Mouse (Mus musculus) liver, adult 2 months (tissue): ENCODE measurements around the gene Cdipt. TPM values are rescaled to one million over a fixed set of nuclear protein-coding genes. Genes with fewer than 3 reads are reported as not detected.
A peak's percentile ranks its signal among the peaks of the same experiment; 100 is the strongest.

Experiments
- DNase-seq: peaks from one replicate; pipeline ENCODE4 v3.0.0-alpha.2; 2011; ENCODE audit warnings: low read depth, low spot score; ENCODE audit errors: extremely low read depth
- H3K27ac ChIP-seq: fragments of 200-500 bp; replicated peaks from 2 replicates; pipeline ENCODE4 v1.5.1; 2012; ENCODE audit warnings: low read depth, mild to moderate bottlenecking, control low read depth, inconsistent platforms, low read length; ENCODE audit not compliant: insufficient read depth
- H3K27me3 ChIP-seq: fragments of 200-500 bp; 2 replicates; pipeline ENCODE4 v1.6.1; 2012; ENCODE audit warnings: mild to moderate bottlenecking, moderate library complexity, low read length, inconsistent platforms; ENCODE audit not compliant: control insufficient read depth, insufficient read depth
- H3K36me3 ChIP-seq: fragments of 200-500 bp; 2 replicates; pipeline ENCODE4 v1.6.1; 2012; ENCODE audit warnings: low read length, inconsistent platforms; ENCODE audit not compliant: control insufficient read depth, insufficient read depth
- H3K4me1 ChIP-seq: fragments of 200-500 bp; 2 replicates; pipeline ENCODE4 v1.6.1; 2011; ENCODE audit warnings: low read length; ENCODE audit not compliant: control insufficient read depth, insufficient read depth
- H3K4me3 ChIP-seq: fragments of 200-500 bp; 2 replicates; pipeline ENCODE4 v1.5.1; 2011; ENCODE audit warnings: low read depth, mild to moderate bottlenecking, control low read depth, low read length, moderate library complexity; ENCODE audit not compliant: insufficient read depth
- H3K79me2 ChIP-seq: fragments of 200-500 bp; 2 replicates; pipeline ENCODE4 v1.6.1; 2012; ENCODE audit warnings: inconsistent platforms, mild to moderate bottlenecking, low read length, moderate library complexity; ENCODE audit not compliant: control insufficient read depth, insufficient read depth
- H3K9ac ChIP-seq: fragments of 200-500 bp; 2 replicates; pipeline ENCODE4 v1.6.1; 2012; ENCODE audit warnings: low read depth, mild to moderate bottlenecking, control low read depth, inconsistent platforms, low read length
- CTCF ChIP-seq: fragments of 200-500 bp; IDR thresholded peaks from 2 replicates; pipeline ENCODE4 v1.5.1; 2011; ENCODE audit warnings: low read depth, low read length, control low read depth
- POLR2A ChIP-seq: fragments of 200-500 bp; IDR thresholded peaks from 2 replicates; pipeline ENCODE4 v1.6.1; 2011; ENCODE audit warnings: low read length, control low read depth; ENCODE audit not compliant: insufficient read depth; ENCODE audit errors: extremely low read depth
- WGBS: fragments of 180-500 bp; shearing (Covaris S2); methylation state at CpG from one replicate; pipeline ENCODE4 v1.1.7; 2018; 5-methylcytosine and 5-hydroxymethylcytosine counted together
- polyA plus RNA-seq: library from polyadenylated mRNA; depleted of rRNA; stranded (reverse); fragments of >200 nt; gene quantifications from 2 replicates; pipeline ENCODE4 v1.2.3, GENCODE M21; 2012; rRNA removed
- total RNA-seq: library from RNA; depleted of rRNA; stranded (reverse); fragments of >200 nt; gene quantifications from 2 replicates; pipeline ENCODE4 v1.2.3, GENCODE M21; 2014; rRNA removed

Gene Cdipt
- total and polyA plus RNA-seq, 2 experiments, result 42.8 to 141 TPM

- peak overlapping the region; percentile 69 for H3K4me3 ChIP-seq
- no peaks in the 10 kb centered on the region for H3K79me2 ChIP-seq
- H3K27ac ChIP-seq, result peak overlapping the region; percentile 64
- peaks cover 11% of the 10 kb centered on the region for H3K4me1 ChIP-seq
- WGBS, result under 1% methylated on average over 65 of the region's 65 CpGs
- DNase-seq, result no peak
- H3K9ac ChIP-seq, result peak overlapping the region; percentile 84
- H3K27me3 ChIP-seq, result no peaks in the 10 kb centered on the region
- H3K36me3 ChIP-seq, result no peaks in the 10 kb centered on the region; the same call in 1 of the 2 replicates
- 0 out of 2 replicates have a peak, but pooled peaks have one; percentile 1 for TF ChIP-seq POLR2A
- TF ChIP-seq CTCF, result no peak
These were observed 49.9 kb downstream of the Cdipt start for GRCm38 (mm10) chr7:127025556-127026160.

GRCm38 (mm10) chr7:127026161-127026600, 50.5 kb downstream of the Cdipt start:
- peak overlapping the region; percentile 69 for H3K4me3 ChIP-seq
- TF ChIP-seq CTCF, result no peak
- no peak for TF ChIP-seq POLR2A
- no peaks in the 10 kb centered on the region; the same call in 1 of the 2 replicates for H3K36me3 ChIP-seq
- H3K27me3 ChIP-seq, result no peaks in the 10 kb centered on the region
- 5% methylated on average over 44 of the region's 48 CpGs for WGBS
- H3K9ac ChIP-seq, result peak overlapping the region; percentile 84
- no peak for DNase-seq
- H3K79me2 ChIP-seq, result no peaks in the 10 kb centered on the region
- peaks cover 11% of the 10 kb centered on the region for H3K4me1 ChIP-seq
- peak overlapping the region; percentile 64 for H3K27ac ChIP-seq

- Histone ChIP-seq H3K4me1 (peaks cover 11% of the 10 kb centered on the region), H3K9ac (peak overlapping the region; percentile 84), H3K4me3 (peak overlapping the region; percentile 71), H3K27ac (peak overlapping the region; percentile 64), H3K79me2 (no peaks in the 10 kb centered on the region), H3K36me3 (no peaks in the 10 kb centered on the region; the same call in 1 of the 2 replicates), H3K27me3 (no peaks in the 10 kb centered on the region)
- 4% methylated on average over 17 of the region's 48 CpGs for WGBS
- TF ChIP-seq CTCF, result no peak
- TF ChIP-seq POLR2A, result no peak
- no peak for DNase-seq
These were observed 50.9 kb downstream of the Cdipt start for GRCm38 (mm10) chr7:127026616-127026983.

GRCm38 (mm10) chr7:127026984-127027726, 51.4 kb downstream of the Cdipt start, which contains the start of gene Maz:
Maz (minus strand) TSS chr7:127027037.
- peak; percentile 96 for DNase-seq
- Histone ChIP-seq H3K27ac (peak within 1 kb of the TSS; percentile 90), H3K9ac (peak within 1 kb of the TSS; percentile 85), H3K27me3 (no peaks in the 10 kb centered on the region), H3K79me2 (no peaks in the 10 kb centered on the region), H3K4me1 (peaks cover 11% of the 10 kb centered on the region), H3K36me3 (no peaks in the 10 kb centered on the region; the same call in 1 of the 2 replicates), H3K4me3 (peak within 1 kb of the TSS; percentile 71)
- WGBS, result under 1% methylated on average over 59 of the region's 63 CpGs
- no peak for TF ChIP-seq CTCF
- 0 out of 2 replicates have a peak, but pooled peaks have one; percentile 22 for TF ChIP-seq POLR2A

GRCm38 (mm10) chr7:127027885-127028284, 52.2 kb downstream of the Cdipt start:
- 43% methylated on average over 8 of the region's 8 CpGs for WGBS
- Histone ChIP-seq H3K27ac (peak overlapping the region; percentile 90), H3K36me3 (no peaks in the 10 kb centered on the region; the same call in 1 of the 2 replicates), H3K4me3 (peak overlapping the region; percentile 51), H3K4me1 (peaks cover 11% of the 10 kb centered on the region), H3K9ac (peak overlapping the region; percentile 82), H3K79me2 (no peaks in the 10 kb centered on the region), H3K27me3 (no peaks in the 10 kb centered on the region)
- TF ChIP-seq POLR2A, result no peak
- no peak for TF ChIP-seq CTCF
- DNase-seq, result no peak

Other genes starting within 250 kb of the Cdipt start
- 10.4 and 14.8 TPM in 2 replicates for gene Mapk3, start 216.3 kb upstream of the Cdipt start, total RNA-seq
- gene Mapk3, start 216.3 kb upstream of the Cdipt start, polyA plus RNA-seq, result 68.7 and 70.7 TPM in 2 replicates
- 0.46 and 2.3 TPM in 2 replicates for gene Gdpd3, start 209.6 kb upstream of the Cdipt start, total RNA-seq
- gene Gdpd3, start 209.6 kb upstream of the Cdipt start, polyA plus RNA-seq, result 8.0 and 9.0 TPM in 2 replicates
- gene Ypel3, start 199.0 kb upstream of the Cdipt start, total RNA-seq, result 26.4 and 35.2 TPM in 2 replicates
- gene Ypel3, start 199.0 kb upstream of the Cdipt start, polyA plus RNA-seq, result 119 and 144 TPM in 2 replicates
- 0.13 and 0.18 TPM in 2 replicates for gene Tbx6, start 194.4 kb upstream of the Cdipt start, total RNA-seq
- 0.71 and 1.1 TPM in 2 replicates for gene Tbx6, start 194.4 kb upstream of the Cdipt start, polyA plus RNA-seq
- 45.8 and 52.8 TPM in 2 replicates for gene Ppp4c, start 183.4 kb upstream of the Cdipt start, total RNA-seq
- 81.2 and 97.2 TPM in 2 replicates for gene Ppp4c, start 183.4 kb upstream of the Cdipt start, polyA plus RNA-seq
- not detected in 2 replicates for gene Fam57b, start 178.2 kb upstream of the Cdipt start, total RNA-seq
- 0.06 and 0.44 TPM in 2 replicates for gene Fam57b, start 178.2 kb upstream of the Cdipt start, polyA plus RNA-seq
- not detected in 2 replicates for gene 4930451I11Rik, start 144.3 kb upstream of the Cdipt start, total RNA-seq
- not detected in 2 replicates for gene 4930451I11Rik, start 144.3 kb upstream of the Cdipt start, polyA plus RNA-seq
- gene Doc2a, start 128.5 kb upstream of the Cdipt start, total RNA-seq, result not detected in 2 replicates
- gene Doc2a, start 128.5 kb upstream of the Cdipt start, polyA plus RNA-seq, result not detected in 2 replicates
- 1.0 and 1.5 TPM in 2 replicates for gene Hirip3, start 113.9 kb upstream of the Cdipt start, total RNA-seq
- gene Hirip3, start 113.9 kb upstream of the Cdipt start, polyA plus RNA-seq, result 1.00 and 2.4 TPM in 2 replicates
- gene Ino80e, start 113.5 kb upstream of the Cdipt start, total RNA-seq, result 2.5 and 4.8 TPM in 2 replicates
- 16.3 and 18.5 TPM in 2 replicates for gene Ino80e, start 113.5 kb upstream of the Cdipt start, polyA plus RNA-seq
- 20.5 and 21.7 TPM in 2 replicates for gene Taok2, start 91.2 kb upstream of the Cdipt start, total RNA-seq
- 28.5 and 42.7 TPM in 2 replicates for gene Taok2, start 91.2 kb upstream of the Cdipt start, polyA plus RNA-seq
- 78.4 and 98.6 TPM in 2 replicates for gene Tmem219, start 53.0 kb upstream of the Cdipt start, total RNA-seq
- gene Tmem219, start 53.0 kb upstream of the Cdipt start, polyA plus RNA-seq, result 94.9 and 120 TPM in 2 replicates
- 2.1 and 3.4 TPM in 2 replicates for gene Kctd13, start 47.0 kb upstream of the Cdipt start, total RNA-seq
- gene Kctd13, start 47.0 kb upstream of the Cdipt start, polyA plus RNA-seq, result 5.8 and 7.6 TPM in 2 replicates
- not detected in 2 replicates for gene Asphd1, start 26.3 kb upstream of the Cdipt start, total RNA-seq
- gene Asphd1, start 26.3 kb upstream of the Cdipt start, polyA plus RNA-seq, result not detected in 2 replicates
- 0.20 and 0.28 TPM in 2 replicates for gene Sez6l2, start 25.4 kb upstream of the Cdipt start, total RNA-seq
- gene Sez6l2, start 25.4 kb upstream of the Cdipt start, polyA plus RNA-seq, result 0.31 and 0.60 TPM in 2 replicates
- 0.09 TPM in 1 of 2 replicates, not detected in the other for gene Cdiptos, start 184 bp downstream of the Cdipt start, total RNA-seq
- 0.20 and 0.23 TPM in 2 replicates for gene Cdiptos, start 184 bp downstream of the Cdipt start, polyA plus RNA-seq
- gene Mvp, start 38.7 kb downstream of the Cdipt start, total RNA-seq, result 23.4 and 28.5 TPM in 2 replicates
- 26.3 and 39.4 TPM in 2 replicates for gene Mvp, start 38.7 kb downstream of the Cdipt start, polyA plus RNA-seq
- 0.74 TPM in 1 of 2 replicates, not detected in the other for gene Pagr1b, start 40.6 kb downstream of the Cdipt start, total RNA-seq
- 0.49 TPM in 1 of 2 replicates, not detected in the other for gene Pagr1b, start 40.6 kb downstream of the Cdipt start, polyA plus RNA-seq
- 4.9 and 6.7 TPM in 2 replicates for gene Pagr1a, start 41.4 kb downstream of the Cdipt start, total RNA-seq
- gene Pagr1a, start 41.4 kb downstream of the Cdipt start, polyA plus RNA-seq, result 2.6 and 4.2 TPM in 2 replicates
- gene Gm42742, start 45.2 kb downstream of the Cdipt start, total RNA-seq, result 9.5 and 10.7 TPM in 2 replicates
- 11.2 and 12.7 TPM in 2 replicates for gene Gm42742, start 45.2 kb downstream of the Cdipt start, polyA plus RNA-seq
- not detected in 2 replicates for gene Prrt2, start 45.3 kb downstream of the Cdipt start, total RNA-seq
- 0.75 TPM in 1 of 2 replicates, not detected in the other for gene Prrt2, start 45.3 kb downstream of the Cdipt start, polyA plus RNA-seq
- gene Maz, start 51.1 kb downstream of the Cdipt start, total RNA-seq, result 8.9 and 16.4 TPM in 2 replicates
- 74.6 and 81.9 TPM in 2 replicates for gene Maz, start 51.1 kb downstream of the Cdipt start, polyA plus RNA-seq
- gene Kif22, start 66.6 kb downstream of the Cdipt start, total RNA-seq, result 0.37 and 1.3 TPM in 2 replicates
- 0.44 and 0.75 TPM in 2 replicates for gene Kif22, start 66.6 kb downstream of the Cdipt start, polyA plus RNA-seq
- gene Zg16, start 111.4 kb downstream of the Cdipt start, total RNA-seq, result 11.2 and 47.8 TPM in 2 replicates
- 1.2 and 2.3 TPM in 2 replicates for gene Zg16, start 111.4 kb downstream of the Cdipt start, polyA plus RNA-seq
- gene AI467606, start 115.4 kb downstream of the Cdipt start, total RNA-seq, result 0.28 and 0.34 TPM in 2 replicates
- 1.2 and 1.3 TPM in 2 replicates for gene AI467606, start 115.4 kb downstream of the Cdipt start, polyA plus RNA-seq
- 116 and 129 TPM in 2 replicates for gene Qprt, start 146.3 kb downstream of the Cdipt start, total RNA-seq
- 196 and 210 TPM in 2 replicates for gene Qprt, start 146.3 kb downstream of the Cdipt start, polyA plus RNA-seq
- 0.27 and 0.28 TPM in 2 replicates for gene Spn, start 161.9 kb downstream of the Cdipt start, total RNA-seq
- 0.54 and 0.88 TPM in 2 replicates for gene Spn, start 161.9 kb downstream of the Cdipt start, polyA plus RNA-seq
- 12.4 and 12.6 TPM in 2 replicates for gene Cd2bp2, start 220.1 kb downstream of the Cdipt start, total RNA-seq
- 10.1 and 11.8 TPM in 2 replicates for gene Cd2bp2, start 220.1 kb downstream of the Cdipt start, polyA plus RNA-seq
- 5.3 and 7.0 TPM in 2 replicates for gene Tbc1d10b, start 232.6 kb downstream of the Cdipt start, total RNA-seq
- 7.3 and 9.5 TPM in 2 replicates for gene Tbc1d10b, start 232.6 kb downstream of the Cdipt start, polyA plus RNA-seq
- 1.5 and 8.6 TPM in 2 replicates for gene Mylpf, start 233.0 kb downstream of the Cdipt start, total RNA-seq
- 0.71 and 0.93 TPM in 2 replicates for gene Mylpf, start 233.0 kb downstream of the Cdipt start, polyA plus RNA-seq